Mouse (Mus musculus): ENCODE data around the gene Igdcc3.
A peak's percentile ranks its signal among the peaks of the same experiment; 100 is the strongest.

Gene Igdcc3

DNA sequence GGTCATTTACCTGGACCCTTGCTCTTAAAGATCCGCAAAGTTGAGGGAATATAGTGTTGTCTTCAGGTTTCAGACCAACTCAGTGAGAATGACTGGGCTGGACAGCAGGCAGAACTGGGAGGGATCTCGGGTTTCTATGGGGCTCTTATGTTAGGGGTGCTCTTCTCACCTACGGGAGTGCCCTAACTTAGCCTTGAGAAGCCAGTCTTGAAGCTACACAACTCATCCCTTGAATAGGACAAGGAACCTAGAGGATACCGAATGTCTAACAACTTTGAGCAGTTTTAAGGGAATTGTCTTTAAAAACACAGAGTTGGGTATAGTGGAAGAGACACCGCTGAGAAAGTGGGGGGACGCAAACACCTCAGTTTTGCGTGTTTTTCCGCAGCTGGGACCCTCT lies 498 bp upstream of the Igdcc3 start:
- DNase-seq (ENCODE audit: low spot score in 2 of 2): no peak

DNA sequence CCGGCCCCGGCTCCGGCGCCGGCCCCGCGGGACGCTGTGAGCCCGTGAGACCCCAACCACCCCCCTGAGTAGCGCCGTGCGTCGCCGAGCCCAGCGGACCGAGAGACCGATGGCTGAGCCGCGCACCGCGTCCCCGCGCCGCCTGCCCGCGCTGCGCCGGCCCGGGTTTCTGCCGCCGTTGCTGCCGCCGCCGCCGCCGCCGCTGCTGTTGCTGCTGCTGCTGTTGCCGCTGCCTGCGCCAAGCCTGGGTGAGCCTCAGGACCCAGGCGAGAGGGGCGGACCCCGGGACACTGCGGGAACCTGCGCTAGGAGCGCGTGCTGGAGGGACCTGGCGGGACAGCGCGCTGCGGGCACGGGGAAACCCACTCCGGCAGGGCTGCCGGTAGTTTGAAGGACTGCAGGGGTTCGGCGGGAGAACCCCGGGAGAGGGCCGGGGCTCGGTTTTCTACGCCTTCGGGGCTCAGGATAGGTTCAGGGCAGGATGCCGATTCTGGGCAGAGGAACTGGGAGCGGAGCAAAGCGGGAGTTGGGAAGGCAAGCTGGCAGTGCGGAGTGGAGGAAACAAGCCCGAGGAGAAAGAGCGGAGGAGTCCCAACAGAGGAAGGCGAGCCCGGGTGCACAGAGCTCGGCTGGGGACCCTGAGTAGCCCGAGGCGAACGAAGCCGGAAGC lies 452 bp downstream of the Igdcc3 start:
- DNase-seq (ENCODE audit: low spot score in 2 of 2): peak; percentile 38 to 40

GRCm38 (mm10) chr9:65141976-65142318 lies 958 bp downstream of the Igdcc3 start:
- peak in 1 of 2 experiments; percentile 35 for DNase-seq (ENCODE audit: low spot score in 2 of 2)

DNA sequence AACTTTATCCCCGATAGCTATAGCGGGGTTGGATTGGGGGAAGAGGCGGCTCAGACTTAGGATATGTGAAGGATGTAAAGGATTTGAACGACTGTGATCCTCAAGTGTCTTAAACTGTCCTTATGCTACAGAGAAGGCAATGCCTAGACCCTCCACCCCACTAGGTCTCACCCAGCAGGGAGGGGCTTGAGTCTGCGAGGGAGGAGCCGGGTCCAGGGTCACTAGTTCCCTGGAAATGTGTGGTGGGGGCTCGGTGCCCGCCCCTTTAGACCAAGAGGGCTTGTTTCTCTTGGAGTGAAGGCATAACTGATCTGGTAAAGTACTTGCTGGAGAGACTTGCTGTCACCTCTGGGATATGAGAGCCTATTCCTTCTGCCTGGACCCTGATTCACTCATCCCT lies 1.4 kb downstream of the Igdcc3 start:
- DNase-seq (ENCODE audit: low spot score in 2 of 2): no peak

DNA sequence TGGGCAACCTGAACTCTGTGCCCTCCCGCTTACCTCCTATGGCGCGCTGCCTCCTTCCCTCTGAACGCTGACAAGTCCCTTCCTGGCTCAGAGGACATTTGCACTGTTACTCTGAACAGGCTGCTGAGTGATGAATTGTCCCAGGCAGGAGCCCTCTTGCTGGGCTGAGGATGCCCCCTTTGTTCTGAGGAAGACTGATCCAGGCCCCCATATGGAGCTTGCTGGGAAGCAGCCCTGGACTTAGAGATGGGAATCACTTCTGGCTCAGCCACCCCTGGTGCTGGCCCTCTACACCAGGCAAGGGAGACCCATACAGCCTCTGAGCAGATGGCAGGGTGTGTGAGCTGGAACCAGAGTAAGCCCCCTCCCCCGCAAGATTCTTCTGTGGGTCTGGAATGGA lies 5.0 kb downstream of the Igdcc3 start:
- DNase-seq (ENCODE audit: low spot score in 2 of 2): no peak

- DNase-seq (ENCODE audit: low spot score in 2 of 2): no peak
These were observed 7.5 kb downstream of the Igdcc3 start for GRCm38 (mm10) chr9:65148507-65148906.

DNA sequence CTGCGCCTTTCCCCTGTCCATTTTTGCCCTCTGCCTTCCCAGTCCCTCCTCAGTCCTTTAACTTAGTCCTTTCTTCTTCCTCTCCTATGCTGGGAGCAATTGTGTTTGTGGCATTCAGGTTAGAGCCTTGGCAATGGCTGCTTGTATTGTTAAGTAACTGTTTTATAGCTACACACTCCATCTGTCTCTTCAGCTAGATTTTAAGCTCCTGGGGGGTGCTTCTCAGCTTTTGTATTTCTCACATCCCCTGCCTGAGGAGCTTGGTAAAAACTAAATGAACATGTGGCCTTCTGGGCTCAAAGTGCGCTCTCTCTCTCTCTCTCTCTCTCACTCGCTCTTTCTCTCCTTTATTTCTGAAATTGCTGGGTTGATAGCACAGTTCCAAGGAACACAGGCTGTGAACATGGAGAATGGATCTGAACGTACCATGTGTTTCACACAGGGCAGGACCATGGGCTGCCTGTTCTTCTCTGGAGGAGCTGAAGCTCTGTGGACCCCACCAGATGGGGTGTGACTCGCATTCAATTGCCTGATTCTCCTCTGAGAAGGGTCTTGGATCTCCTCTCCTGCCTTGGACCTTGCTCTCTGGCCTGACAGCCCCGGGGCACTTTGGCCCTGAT lies 11.8 kb downstream of the Igdcc3 start:
- no peak for DNase-seq (ENCODE audit: low spot score in 2 of 2)

- DNase-seq (ENCODE audit: low spot score in 2 of 2): no peak
These were observed 12.3 kb downstream of the Igdcc3 start for GRCm38 (mm10) chr9:65153331-65153711.

DNA sequence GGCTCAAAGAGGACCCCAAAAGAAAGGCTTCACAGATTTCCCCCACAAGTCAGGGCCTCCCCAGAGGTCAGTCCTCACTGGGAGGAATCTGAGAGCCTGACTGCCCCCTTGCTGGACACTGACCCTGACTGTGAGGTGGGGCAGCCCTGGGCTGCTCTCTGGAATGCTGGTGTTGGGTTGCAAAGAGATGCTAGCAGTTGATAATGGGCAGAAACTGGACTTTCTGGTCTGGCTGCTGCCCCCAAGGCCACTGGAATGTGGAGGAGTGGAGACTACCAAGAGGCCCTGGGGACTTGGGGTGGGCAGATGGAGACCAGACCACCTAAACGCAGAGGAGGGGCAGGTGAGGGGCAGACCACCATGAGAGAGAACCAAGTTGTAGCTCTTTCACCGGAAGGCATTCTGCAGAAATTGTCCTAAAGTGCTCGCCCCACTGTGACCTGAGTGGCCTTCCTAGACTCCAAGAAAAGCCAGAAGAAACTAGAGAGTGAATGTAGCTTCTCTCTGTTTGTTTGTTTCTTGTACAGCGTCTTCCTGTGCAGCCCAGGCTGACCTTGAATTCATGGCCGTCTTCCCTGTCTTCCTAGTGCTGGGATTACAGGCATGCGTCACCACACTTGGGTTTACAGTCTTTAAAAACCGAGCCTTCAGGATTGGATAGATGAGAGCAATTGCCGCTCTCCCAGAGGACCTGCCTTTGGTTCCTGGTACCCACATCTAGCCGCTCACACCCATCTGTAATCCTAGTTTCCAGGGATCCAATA lies 13.9 kb downstream of the Igdcc3 start:
- peak; percentile 65 to 66 for DNase-seq (ENCODE audit: low spot score in 2 of 2)

DNA sequence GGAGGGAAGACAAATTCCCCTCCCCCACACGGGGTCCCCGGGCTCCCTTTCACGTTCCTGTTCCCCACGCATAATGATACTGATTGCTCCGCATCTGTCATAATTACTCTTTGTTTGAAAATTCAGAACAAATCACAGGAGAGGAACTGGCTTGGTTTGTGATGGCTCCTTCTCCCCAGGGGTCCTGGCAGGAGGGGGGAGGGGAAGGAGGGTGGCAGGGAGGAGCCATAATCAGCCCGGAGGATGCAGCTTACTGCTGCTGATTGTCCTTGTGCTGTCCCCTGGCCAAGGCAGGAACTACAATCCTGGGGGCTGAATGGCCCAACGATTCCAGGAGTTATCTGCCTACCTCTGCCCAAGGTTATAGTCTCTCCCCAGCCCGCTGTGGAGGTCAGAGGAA lies 15.6 kb downstream of the Igdcc3 start:
- no peak for DNase-seq (ENCODE audit: low spot score in 2 of 2)

- no peak for DNase-seq (ENCODE audit: low spot score in 2 of 2)
These were observed 16.6 kb downstream of the Igdcc3 start for GRCm38 (mm10) chr9:65157631-65158030.

- DNase-seq (ENCODE audit: low spot score in 2 of 2): no peak
These were observed 20.2 kb downstream of the Igdcc3 start for GRCm38 (mm10) chr9:65161188-65161587.

- DNase-seq (ENCODE audit: low spot score in 2 of 2): no peak
These were observed 20.9 kb downstream of the Igdcc3 start for GRCm38 (mm10) chr9:65161881-65162280.

GRCm38 (mm10) chr9:65162711-65163639 lies 22.0 kb downstream of the Igdcc3 start:
- no peak for DNase-seq (ENCODE audit: low spot score in 2 of 2)

DNA sequence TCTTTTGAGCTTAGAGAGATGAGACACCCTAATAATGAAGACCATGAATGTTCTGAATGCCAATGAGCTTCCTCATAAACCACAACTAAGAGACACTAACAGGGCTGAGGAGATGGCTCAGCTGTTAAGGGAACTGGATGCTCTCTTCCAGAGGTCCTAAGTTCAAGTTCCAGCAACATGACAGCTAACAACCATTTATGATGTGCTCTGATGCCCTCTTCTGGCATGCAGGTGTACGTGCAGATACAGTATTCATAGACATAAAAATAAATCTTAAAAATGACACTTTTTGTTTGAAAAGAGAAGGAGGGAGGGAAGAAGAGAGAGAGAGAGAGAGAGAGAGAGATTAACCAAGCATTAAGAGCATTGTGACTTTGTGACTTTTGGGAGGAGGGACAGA lies 23.9 kb downstream of the Igdcc3 start:
- DNase-seq (ENCODE audit: low spot score in 2 of 2): no peak

DNA sequence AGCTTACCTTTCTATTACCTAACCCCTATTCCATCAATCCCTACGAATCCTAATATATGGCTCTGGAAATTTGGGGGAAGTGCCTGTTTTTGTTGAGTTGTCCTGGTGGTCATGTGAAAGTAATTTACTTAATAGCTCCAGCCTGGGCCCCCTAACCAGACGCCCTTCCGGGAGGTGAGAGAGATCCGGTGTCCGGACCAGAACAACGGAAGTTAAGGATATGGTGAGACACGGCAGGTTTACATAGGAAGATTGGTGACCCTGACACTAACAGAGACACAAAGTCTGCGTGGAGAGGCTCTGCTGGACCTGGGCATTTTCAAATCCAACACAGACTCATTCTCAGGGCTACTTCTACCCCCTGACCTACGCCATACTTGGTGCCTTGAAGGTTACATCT lies 25.4 kb downstream of the Igdcc3 start:
- DNase-seq (ENCODE audit: low spot score in 2 of 2): no peak

- no peak for DNase-seq (ENCODE audit: low spot score in 2 of 2)
These were observed 27.5 kb downstream of the Igdcc3 start for GRCm38 (mm10) chr9:65168534-65168933.

DNA sequence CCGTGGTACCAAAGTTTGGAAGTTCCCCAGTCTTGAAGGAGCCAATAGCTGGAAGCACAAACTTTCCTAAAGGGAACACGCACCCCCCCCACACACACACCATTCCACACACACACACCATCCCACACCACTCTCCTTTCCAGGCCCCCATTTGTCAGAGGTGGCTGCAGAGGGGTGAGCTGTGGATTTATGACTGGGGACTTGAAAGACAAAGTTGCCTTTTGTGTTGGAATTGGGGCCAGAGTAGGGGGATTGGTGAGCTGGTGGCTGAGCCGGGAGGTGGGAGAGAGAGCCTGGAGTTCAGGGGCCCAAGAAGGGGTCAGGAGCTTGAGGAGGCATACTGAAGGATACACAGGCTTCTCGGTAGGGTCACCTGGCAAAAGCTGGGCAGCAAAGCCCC lies 28.0 kb downstream of the Igdcc3 start:
- DNase-seq (ENCODE audit: low spot score in 2 of 2): no peak

- no peak for DNase-seq (ENCODE audit: low spot score in 2 of 2)
These were observed 31.7 kb downstream of the Igdcc3 start for GRCm38 (mm10) chr9:65172654-65173053.

GRCm38 (mm10) chr9:65175234-65175938 lies 34.4 kb downstream of the Igdcc3 start:
- no peak for DNase-seq (ENCODE audit: low spot score in 2 of 2)

All from urinary bladder, postnatal 36 days (tissue).